Mouse (Mus musculus): ENCODE results near the gene Gsta4. TPM values are rescaled to one million over a fixed set of nuclear protein-coding genes. Genes with fewer than 3 reads are reported as not detected.
"Not testable (repeated sequence)": the region's sequence is repeated elsewhere in the genome, so short reads cannot be mapped to it uniquely, and the experiment has no call there.

The Gsta4 gene
- total RNA-seq, 2 experiments from 2014 or later = 43.1 to 51.3 TPM

- DNase-seq = no peak
Observed at GRCm38 (mm10) chr9:78179071-78179470, 3.5 kb upstream of the Gsta4 start.

GRCm38 (mm10) chr9:78185686-78186085 lies 3.1 kb downstream of the Gsta4 start:
- no peak for DNase-seq

- no peak for DNase-seq
Observed at GRCm38 (mm10) chr9:78188910-78189309, 6.3 kb downstream of the Gsta4 start.

- no peak for DNase-seq
Observed at GRCm38 (mm10) chr9:78190651-78191634, 8.4 kb downstream of the Gsta4 start.

- DNase-seq = peak in 1 of 2 experiments; percentile 24
Observed at GRCm38 (mm10) chr9:78191736-78192135, 9.2 kb downstream of the Gsta4 start.

- no peak for DNase-seq
Observed at GRCm38 (mm10) chr9:78193902-78194597, 11.5 kb downstream of the Gsta4 start.

- DNase-seq = no peak
Observed at GRCm38 (mm10) chr9:78195034-78195433, 12.5 kb downstream of the Gsta4 start.

- DNase-seq = no peak
Observed at GRCm38 (mm10) chr9:78197801-78198200, 15.2 kb downstream of the Gsta4 start.

- DNase-seq = no peak
Observed at GRCm38 (mm10) chr9:78204194-78204593, 21.6 kb downstream of the Gsta4 start.

GRCm38 (mm10) chr9:78208956-78209355 lies 26.4 kb downstream of the Gsta4 start:
- no peak for DNase-seq

GRCm38 (mm10) chr9:78210079-78210478 lies 27.5 kb downstream of the Gsta4 start:
- no peak for DNase-seq

GRCm38 (mm10) chr9:78210821-78211220 lies 28.2 kb downstream of the Gsta4 start:
- DNase-seq = no peak

GRCm38 (mm10) chr9:78211521-78211920 lies 28.9 kb downstream of the Gsta4 start:
- DNase-seq = no peak

- no peak for DNase-seq
Observed at GRCm38 (mm10) chr9:78212341-78213049, 29.9 kb downstream of the Gsta4 start.

- DNase-seq = no peak
Observed at GRCm38 (mm10) chr9:78217074-78217473, 34.5 kb downstream of the Gsta4 start.

- DNase-seq = no peak
Observed at GRCm38 (mm10) chr9:78222616-78223015, 40.0 kb downstream of the Gsta4 start.

- no peak for DNase-seq
Observed at GRCm38 (mm10) chr9:78223221-78223902, 40.8 kb downstream of the Gsta4 start.

- DNase-seq = no peak
Observed at GRCm38 (mm10) chr9:78224418-78224817, 41.8 kb downstream of the Gsta4 start.

- no peak for DNase-seq
Observed at GRCm38 (mm10) chr9:78225304-78225703, 42.7 kb downstream of the Gsta4 start.

GRCm38 (mm10) chr9:78228122-78228521 lies 45.5 kb downstream of the Gsta4 start:
- DNase-seq = no peak

GRCm38 (mm10) chr9:78229658-78230057 lies 47.1 kb downstream of the Gsta4 start:
- not testable (repeated sequence) for DNase-seq

- DNase-seq = not testable (repeated sequence)
Observed at GRCm38 (mm10) chr9:78230461-78230860, 47.9 kb downstream of the Gsta4 start, which contains the start of gene Gsta1. TSS of gene Gsta1 (plus strand) at chr9:78230656.
